Mouse (Mus musculus) c-Kit-positive CD71-positive TER-119-negative erythroid progenitor cells, embryonic 14.5 days (primary cell): ENCODE results near the gene Bax.
"Not testable (repeated sequence)": the region's sequence is repeated elsewhere in the genome, so short reads cannot be mapped to it uniquely, and the experiment has no call there.

Experiments
- DNase-seq: peaks from one replicate; pipeline ENCODE4 v3.0.0-alpha.2; 2013; ENCODE audit warnings: low read depth

Gene Bax

GRCm38 (mm10) chr7:45466283-45467089 is at the start of gene Bax:
Gene Bax, minus strand, starts transcription at chr7:45466898.
- DNase-seq, result peak; percentile 88

GRCm38 (mm10) chr7:45515436-45515835 is 48.7 kb upstream of the Bax start:
- DNase-seq, result peak; percentile 87

GRCm38 (mm10) chr7:45514411-45514810 is 47.7 kb upstream of the Bax start:
- no peak for DNase-seq

- peak; percentile 90 for DNase-seq
Measured at GRCm38 (mm10) chr7:45509912-45510787, 43.5 kb upstream of the Bax start, which contains the start of gene Nucb1. Gene Nucb1, minus strand, starts transcription at chr7:45510406.

- no peak for DNase-seq
Measured at GRCm38 (mm10) chr7:45509181-45509882, 42.6 kb upstream of the Bax start.

- peak; percentile 85 for DNase-seq
Measured at GRCm38 (mm10) chr7:45508561-45508960, 41.9 kb upstream of the Bax start.

- no peak for DNase-seq
Measured at GRCm38 (mm10) chr7:45507583-45507982, 40.9 kb upstream of the Bax start.

- DNase-seq, result no peak
Measured at GRCm38 (mm10) chr7:45498427-45498826, 31.7 kb upstream of the Bax start.

- DNase-seq, result no peak
Measured at GRCm38 (mm10) chr7:45494548-45494947, 27.9 kb upstream of the Bax start.

- DNase-seq, result no peak
Measured at GRCm38 (mm10) chr7:45492951-45493350, 26.3 kb upstream of the Bax start.

- no peak for DNase-seq
Measured at GRCm38 (mm10) chr7:45492225-45492844, 25.6 kb upstream of the Bax start.

- DNase-seq, result peak; percentile 42
Measured at GRCm38 (mm10) chr7:45491264-45491663, 24.6 kb upstream of the Bax start.

GRCm38 (mm10) chr7:45490822-45491221 is 24.1 kb upstream of the Bax start:
- no peak for DNase-seq

- peak; percentile 66 for DNase-seq
Measured at GRCm38 (mm10) chr7:45489578-45489977, 22.9 kb upstream of the Bax start.

- DNase-seq, result no peak
Measured at GRCm38 (mm10) chr7:45488293-45489204, 21.9 kb upstream of the Bax start, which contains the start of gene Dhdh. Gene Dhdh, minus strand, starts transcription at chr7:45488805.

GRCm38 (mm10) chr7:45487861-45488292 is 21.2 kb upstream of the Bax start:
- no peak for DNase-seq

- no peak for DNase-seq
Measured at GRCm38 (mm10) chr7:45486761-45487415, 20.2 kb upstream of the Bax start, which contains the start of gene Gm45808. Gene Gm45808, minus strand, starts transcription at chr7:45486811.

- peak; percentile 51 for DNase-seq
Measured at GRCm38 (mm10) chr7:45486158-45486557, 19.5 kb upstream of the Bax start.

GRCm38 (mm10) chr7:45484985-45485384 is 18.3 kb upstream of the Bax start:
- not testable (repeated sequence) for DNase-seq

- no peak for DNase-seq
Measured at GRCm38 (mm10) chr7:45482166-45482565, 15.5 kb upstream of the Bax start.
